Mouse (Mus musculus) megakaryocyte progenitor cell, adult 5-6 weeks (primary cell): ENCODE measurements around the gene Nr2c2. TPM values are rescaled to one million over a fixed set of nuclear protein-coding genes. Genes with fewer than 3 reads are reported as not detected.

Source experiments
- total RNA-seq, 2 experiments: library from RNA; stranded (forward) in 1 of 2; stranded (reverse) in 1 of 2; fragments of 157-497, 149-512 nt in 1 of 2; fragments of 200-1000 nt in 1 of 2; gene quantifications; 2 replicates each; pipeline versions ENCODE4 v1.2.3 to v1.2.4; 2015 to 2017

Nr2c2 gene
- total RNA-seq, 2 experiments from 2014 or later, result 40.0 to 47.7 TPM

Other genes with a start within 250 kb of the Nr2c2 start
- gene Ccdc174, start 213.3 kb upstream of the Nr2c2 start, total RNA-seq (2015), result 35.5 and 36.3 TPM in 2 replicates
- 38.0 and 54.6 TPM in 2 replicates for gene Ccdc174, start 213.3 kb upstream of the Nr2c2 start, total RNA-seq (2017)
- 0.69 and 0.78 TPM in 2 replicates for gene 4930590J08Rik, start 188.6 kb upstream of the Nr2c2 start, total RNA-seq (2015)
- gene 4930590J08Rik, start 188.6 kb upstream of the Nr2c2 start, total RNA-seq (2017), result 0.37 TPM in 1 of 2 replicates, not detected in the other
- 0.24 and 0.32 TPM in 2 replicates for gene Fgd5, start 112.5 kb upstream of the Nr2c2 start, total RNA-seq (2015)
- gene Fgd5, start 112.5 kb upstream of the Nr2c2 start, total RNA-seq (2017), result 0.41 TPM in 1 of 2 replicates, not detected in the other
- gene Mrps25, start 92.6 kb downstream of the Nr2c2 start, total RNA-seq (2015), result 57.4 and 63.5 TPM in 2 replicates
- 60.5 and 70.8 TPM in 2 replicates for gene Mrps25, start 92.6 kb downstream of the Nr2c2 start, total RNA-seq (2017)
- 7.2 and 11.0 TPM in 2 replicates for gene Rbsn, start 123.5 kb downstream of the Nr2c2 start, total RNA-seq (2015)
- 18.2 and 21.0 TPM in 2 replicates for gene Rbsn, start 123.5 kb downstream of the Nr2c2 start, total RNA-seq (2017)
- not detected in 2 replicates for gene Trh, start 153.3 kb downstream of the Nr2c2 start, total RNA-seq (2015)
- not detected in 2 replicates for gene Trh, start 153.3 kb downstream of the Nr2c2 start, total RNA-seq (2017)